Mouse (Mus musculus): Measurements from ENCODE around the gene Kif6.

DNA sequence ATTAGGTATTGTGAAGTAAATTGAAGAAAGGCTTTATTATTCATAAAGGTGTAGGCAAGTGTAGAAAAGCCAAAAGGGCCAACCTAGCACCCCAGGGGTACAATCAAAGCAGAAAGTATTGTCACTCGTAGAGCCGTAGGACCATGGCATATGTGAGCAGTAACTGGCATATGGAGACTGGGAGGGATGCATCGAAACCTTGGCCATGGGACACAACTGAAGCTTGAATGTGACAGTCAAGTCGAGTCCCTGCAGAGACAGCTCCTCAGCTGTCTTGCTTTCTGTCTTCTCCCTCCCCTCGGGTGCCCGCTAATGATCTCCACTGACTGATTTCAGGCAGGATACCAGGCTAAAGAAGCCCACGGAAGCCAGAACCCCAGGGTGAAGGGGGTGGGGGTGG, 266.9 kb downstream of the Kif6 start:
- TF ChIP-seq CTCF (IDR thresholded peaks at IDR 0.05; ENCODE audit: insufficient read depth, low read depth, low read length) (no peak), POLR2A (IDR thresholded peaks at IDR 0.05; ENCODE audit: insufficient read depth, low read depth, low read length) (no peak)
